Mouse (Mus musculus) brain, adult 2 months (tissue): Measurements from ENCODE around the gene Aldh1l1.
A peak's percentile ranks its signal among the peaks of the same experiment; 100 is the strongest.

Source experiments
- DNase-seq: peaks from one replicate; pipeline ENCODE4 v3.0.0; 2011; ENCODE audit warnings: low read depth, low spot score

Aldh1l1 gene

GRCm38 (mm10) chr6:90470947-90471541, 15.2 kb upstream of the Aldh1l1 start:
- DNase-seq: peak; percentile 79

GRCm38 (mm10) chr6:90472079-90472478, 14.1 kb upstream of the Aldh1l1 start:
- no peak for DNase-seq

GRCm38 (mm10) chr6:90472697-90473096, 13.5 kb upstream of the Aldh1l1 start:
- DNase-seq: no peak

GRCm38 (mm10) chr6:90473630-90474360, 12.4 kb upstream of the Aldh1l1 start:
- DNase-seq: no peak

- no peak for DNase-seq
These were observed 11.9 kb upstream of the Aldh1l1 start for GRCm38 (mm10) chr6:90474361-90474750.

GRCm38 (mm10) chr6:90475176-90475853, 10.9 kb upstream of the Aldh1l1 start:
- no peak for DNase-seq

GRCm38 (mm10) chr6:90475854-90476212, 10.4 kb upstream of the Aldh1l1 start:
- DNase-seq: no peak

GRCm38 (mm10) chr6:90476941-90477518, 9.2 kb upstream of the Aldh1l1 start:
- DNase-seq: peak; percentile 79

- no peak for DNase-seq
These were observed 2.0 kb upstream of the Aldh1l1 start for GRCm38 (mm10) chr6:90484249-90484648.

GRCm38 (mm10) chr6:90484876-90485275, 1.4 kb upstream of the Aldh1l1 start:
- peak; percentile 37 for DNase-seq

- DNase-seq: no peak
These were observed 1.3 kb downstream of the Aldh1l1 start for GRCm38 (mm10) chr6:90487531-90487930.

GRCm38 (mm10) chr6:90489532-90489931, 3.3 kb downstream of the Aldh1l1 start:
- no peak for DNase-seq

GRCm38 (mm10) chr6:90490976-90491375, 4.7 kb downstream of the Aldh1l1 start:
- peak; percentile 72 for DNase-seq

- DNase-seq: no peak
These were observed 5.9 kb downstream of the Aldh1l1 start for GRCm38 (mm10) chr6:90491956-90492744.

- DNase-seq: no peak
These were observed 7.9 kb downstream of the Aldh1l1 start for GRCm38 (mm10) chr6:90494155-90494554.

GRCm38 (mm10) chr6:90494566-90494965, 8.3 kb downstream of the Aldh1l1 start:
- DNase-seq: no peak

GRCm38 (mm10) chr6:90495282-90495912, 9.2 kb downstream of the Aldh1l1 start:
- DNase-seq: peak; percentile 48

- DNase-seq: no peak
These were observed 10.0 kb downstream of the Aldh1l1 start for GRCm38 (mm10) chr6:90496217-90496616.

- no peak for DNase-seq
These were observed 13.3 kb downstream of the Aldh1l1 start for GRCm38 (mm10) chr6:90499509-90499908.

GRCm38 (mm10) chr6:90501222-90501940, 15.2 kb downstream of the Aldh1l1 start:
- peak; percentile 29 for DNase-seq

GRCm38 (mm10) chr6:90505906-90506305, 19.7 kb downstream of the Aldh1l1 start:
- DNase-seq: no peak
